Mouse (Mus musculus) urinary bladder, postnatal 4 days (tissue): ENCODE data around the gene Sema4a.

Experiments
- DNase-seq, 2 experiments: peaks; one replicate each; pipeline ENCODE4 v3.0.0; 2021 to 2022; ENCODE audit warnings: low spot score in 2 of 2

The Sema4a gene

DNA sequence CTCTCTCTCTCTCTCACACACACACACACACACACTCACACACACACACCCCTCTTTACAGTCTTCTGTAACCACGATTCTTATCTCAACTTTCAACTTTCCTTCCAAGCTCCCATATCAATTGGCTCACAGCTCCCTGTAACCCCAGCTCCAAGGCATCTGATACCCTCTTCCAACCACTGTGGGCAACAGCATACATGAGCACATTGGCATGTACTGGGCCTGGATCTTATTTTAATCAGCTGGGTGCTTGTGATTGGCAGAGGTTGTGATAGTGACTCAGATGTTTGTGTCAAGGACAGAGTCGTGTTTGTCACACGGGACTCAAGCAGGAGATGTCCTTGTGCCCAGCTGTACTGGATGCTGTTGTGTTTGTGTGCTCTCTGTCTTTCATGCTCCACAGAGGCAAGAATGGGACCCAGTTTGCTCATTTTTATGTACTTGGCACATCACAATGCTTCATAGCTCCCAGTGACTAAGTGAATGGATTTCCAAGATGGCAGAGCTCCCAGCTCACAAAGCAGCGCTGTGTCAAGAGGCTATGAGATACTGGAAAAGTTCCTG, 33.6 kb downstream of the Sema4a start:
- no peak for DNase-seq

DNA sequence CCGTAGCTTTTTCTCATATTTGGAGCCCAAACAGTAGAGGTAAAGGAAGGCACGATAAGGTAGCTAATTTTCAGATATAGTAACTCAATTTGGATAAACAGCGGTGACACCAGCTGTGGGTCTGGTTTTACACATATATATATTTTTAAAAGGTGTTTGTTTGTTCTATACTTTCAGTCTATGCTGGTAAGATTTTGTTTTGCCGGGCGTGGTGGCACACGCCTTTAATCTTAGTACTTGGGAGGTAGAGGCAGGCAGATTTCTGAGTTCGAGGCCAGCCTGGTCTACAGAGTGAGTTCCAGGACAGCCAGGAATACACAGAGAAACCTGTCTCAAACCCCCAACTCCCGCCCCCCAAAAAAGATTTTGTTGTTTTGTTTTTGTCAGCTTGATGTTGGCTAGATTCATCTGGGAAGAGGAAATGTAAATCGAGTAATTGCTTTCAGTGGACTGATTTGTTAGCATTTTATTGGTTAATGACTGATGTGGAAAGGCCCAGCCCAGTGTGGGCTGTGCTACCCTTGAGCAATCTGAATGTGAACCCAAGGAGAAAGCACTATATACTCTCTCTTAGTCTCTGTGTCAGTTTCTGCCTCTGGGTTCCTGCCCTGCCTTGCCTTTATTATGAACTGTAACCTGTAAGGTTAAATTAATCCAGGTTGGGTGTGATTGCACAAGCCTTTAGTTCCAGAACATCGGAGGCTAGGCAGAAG, 35.1 kb downstream of the Sema4a start:
- DNase-seq, result no peak

DNA sequence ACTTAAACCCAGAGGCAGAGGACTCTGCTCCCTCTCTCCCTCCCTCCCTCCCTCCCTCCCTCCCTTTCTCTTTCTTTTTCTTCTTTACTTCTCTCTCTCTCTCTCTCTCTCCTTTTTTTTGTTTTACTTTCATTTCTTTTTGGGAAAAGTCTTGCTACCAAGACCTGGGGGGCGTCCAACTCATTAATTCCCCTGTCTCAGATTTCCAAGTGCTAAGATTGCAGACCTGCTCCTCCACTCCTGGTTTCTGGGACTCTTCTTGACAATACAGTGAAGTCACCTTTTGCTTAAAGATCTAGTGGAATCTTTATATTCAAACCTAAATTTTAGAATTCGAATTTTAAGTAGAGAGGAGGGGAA, 35.7 kb downstream of the Sema4a start:
- DNase-seq, result no peak

DNA sequence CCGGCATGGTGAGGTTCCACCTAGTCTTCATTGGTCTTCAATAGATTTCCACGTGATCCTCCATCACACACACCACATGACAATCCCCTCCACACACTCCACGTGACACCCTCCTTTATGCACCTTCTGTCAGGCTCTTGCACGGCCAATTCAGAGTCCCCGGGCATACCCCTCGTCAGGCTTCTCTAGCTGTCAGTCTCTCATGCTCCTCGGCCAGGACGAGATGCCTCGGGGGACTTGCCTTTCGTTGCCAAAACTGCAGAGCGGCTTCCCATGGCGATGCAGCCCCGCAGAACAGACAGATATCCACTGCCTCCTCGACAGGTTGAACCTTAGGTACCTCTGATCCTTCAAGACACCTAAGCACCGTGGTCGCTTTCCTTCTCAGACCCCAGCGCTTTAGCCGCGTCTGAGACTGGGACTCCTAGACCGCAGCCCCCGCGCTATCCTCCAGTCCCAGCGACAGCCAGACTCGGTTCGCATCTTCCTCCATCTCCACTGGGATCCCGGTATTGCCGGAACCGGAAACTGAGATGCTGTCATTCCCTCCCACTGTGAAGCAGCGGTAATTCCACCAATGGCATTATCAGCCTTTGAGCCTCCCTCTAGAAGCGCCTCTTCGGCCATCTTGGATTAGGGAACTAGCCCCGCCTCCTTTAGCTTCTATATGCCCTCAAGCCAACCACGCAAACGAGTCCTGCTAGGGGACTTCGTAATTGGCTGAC, 36.2 kb downstream of the Sema4a start, which contains the start of gene Slc25a44:
Slc25a44 (minus strand) TSS at position 535 of the 725 bp plus-strand sequence.
- peak; percentile 89 to 93 for DNase-seq

DNA sequence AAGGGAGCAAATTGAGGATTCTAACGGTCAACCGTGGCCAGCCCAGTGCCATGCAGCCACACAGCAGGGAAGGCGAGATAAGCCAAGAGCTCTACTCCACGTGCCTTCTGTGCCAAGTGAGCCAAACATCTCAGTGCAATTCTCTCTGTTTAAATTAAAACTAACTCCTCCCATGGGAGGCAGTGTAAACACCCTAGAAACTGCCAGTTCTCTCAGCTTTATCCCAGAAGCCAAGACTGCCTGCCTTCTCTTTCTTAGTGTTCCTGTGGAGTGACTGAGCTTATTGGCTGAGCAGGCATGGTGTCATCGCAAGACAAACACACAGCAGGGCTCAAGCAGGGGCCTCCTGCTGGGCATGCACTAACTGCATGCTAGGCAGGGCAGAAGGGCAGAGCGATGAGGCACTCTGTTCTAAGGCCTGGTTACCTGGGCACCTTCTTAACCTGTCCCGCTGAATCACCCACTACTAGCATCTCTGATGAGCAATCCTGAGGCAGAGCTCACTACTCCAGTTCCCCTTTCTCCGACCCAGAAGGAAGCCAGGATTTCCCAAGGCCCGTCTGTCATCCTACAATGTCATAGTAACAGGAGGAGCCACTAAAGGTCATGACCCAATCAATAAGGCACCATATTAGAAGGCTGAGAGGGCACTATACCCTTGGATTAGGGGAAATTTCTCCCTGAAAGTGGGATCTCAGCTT, 38.8 kb downstream of the Sema4a start:
- DNase-seq, result no peak

DNA sequence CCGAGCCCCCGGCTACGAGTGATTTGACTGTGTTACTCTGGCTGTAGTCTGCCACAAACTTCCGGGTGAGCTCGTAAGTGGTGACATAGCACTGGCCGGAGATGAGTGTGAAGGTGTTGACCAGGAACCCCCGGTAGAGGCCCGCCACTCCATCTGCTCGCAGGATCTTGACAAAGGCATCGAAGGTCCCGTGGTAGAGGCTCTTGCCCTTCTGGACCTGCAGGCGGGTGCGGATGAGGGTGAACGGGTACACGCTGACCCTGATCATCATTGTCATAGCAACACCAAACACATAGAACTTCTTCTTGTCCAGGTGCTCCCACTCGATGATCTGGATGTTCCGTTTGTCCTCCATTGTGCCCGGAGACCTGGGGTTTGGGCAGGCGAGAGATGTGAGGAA, 40.2 kb downstream of the Sema4a start:
- no peak for DNase-seq

DNA sequence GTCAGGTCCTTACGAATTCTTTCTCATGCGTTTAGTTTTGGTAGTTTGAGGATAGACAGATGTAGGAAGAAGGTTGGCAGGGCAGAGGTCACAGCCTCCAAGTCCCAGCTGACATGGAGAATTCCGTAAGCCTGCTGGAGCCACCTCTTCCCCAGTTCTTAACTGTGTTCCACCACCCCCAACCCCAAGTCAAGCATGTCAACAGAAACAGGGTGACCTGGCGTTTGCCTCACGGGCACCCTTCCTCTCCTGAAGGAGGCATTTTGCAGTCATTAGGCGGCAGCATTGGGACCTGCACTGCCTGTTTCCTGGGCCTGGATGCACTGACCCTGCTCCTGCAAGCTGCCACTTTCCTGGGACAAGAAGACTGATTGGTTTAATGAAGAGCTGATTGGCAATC, 43.0 kb downstream of the Sema4a start:
- DNase-seq, result no peak

DNA sequence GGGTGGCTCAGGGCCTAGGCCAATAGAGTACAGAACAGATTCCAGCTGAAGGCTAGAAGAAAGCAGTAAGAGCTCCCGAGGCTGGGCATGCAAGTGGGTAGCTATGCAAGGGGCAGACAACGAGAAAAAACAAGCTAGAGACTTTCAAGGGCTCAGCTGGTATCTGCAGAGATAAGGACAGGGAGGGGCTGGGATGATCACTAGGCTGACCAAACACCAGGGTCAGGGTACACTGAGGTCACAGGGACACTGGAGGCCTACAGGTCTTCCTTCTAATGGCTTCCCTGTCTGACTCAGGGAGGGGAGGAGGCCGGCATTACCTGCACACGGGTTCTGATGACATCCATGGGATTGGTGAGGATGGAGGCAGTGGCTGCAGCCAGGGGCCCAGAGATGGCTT, 45.3 kb downstream of the Sema4a start:
- DNase-seq, result no peak

DNA sequence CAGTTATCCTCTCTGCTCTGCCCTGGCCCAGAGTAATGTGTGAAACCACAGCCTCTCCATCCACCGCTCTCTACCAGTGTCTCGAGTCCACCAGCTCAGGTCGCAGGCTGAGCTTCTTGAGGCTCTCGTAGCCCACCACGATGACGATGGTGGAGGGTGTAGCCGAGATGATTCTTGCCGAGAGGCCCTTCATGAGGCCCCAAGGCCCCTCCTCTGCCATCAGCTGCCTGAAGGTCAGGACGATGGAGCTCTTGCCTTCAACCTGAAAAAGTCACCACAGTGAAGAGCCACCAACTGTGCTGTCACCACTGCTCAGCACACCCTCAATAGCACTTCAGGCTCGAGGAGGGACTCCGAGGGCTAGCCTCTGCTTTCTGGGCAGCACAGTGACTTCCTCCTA, 48.3 kb downstream of the Sema4a start:
- no peak for DNase-seq

DNA sequence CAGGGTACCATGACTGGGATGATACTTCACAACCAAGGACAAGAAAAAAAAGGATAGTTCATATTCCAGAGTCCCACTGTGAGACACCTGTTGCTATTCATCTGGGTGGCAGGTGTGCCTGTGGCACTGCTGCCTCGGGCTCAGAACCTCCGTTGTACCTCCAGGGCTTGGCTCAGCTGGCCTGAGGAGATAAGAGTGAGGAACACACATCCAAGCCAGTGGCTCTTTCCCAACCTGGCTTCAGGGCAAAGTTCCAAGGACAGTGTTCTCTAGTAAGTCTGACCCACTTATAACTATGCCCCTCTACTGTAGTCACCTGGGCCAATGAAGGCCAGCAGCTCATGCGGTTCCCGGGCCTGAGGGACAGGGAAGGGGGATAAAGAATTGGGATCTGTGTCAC, 49.3 kb downstream of the Sema4a start:
- DNase-seq, result no peak

DNA sequence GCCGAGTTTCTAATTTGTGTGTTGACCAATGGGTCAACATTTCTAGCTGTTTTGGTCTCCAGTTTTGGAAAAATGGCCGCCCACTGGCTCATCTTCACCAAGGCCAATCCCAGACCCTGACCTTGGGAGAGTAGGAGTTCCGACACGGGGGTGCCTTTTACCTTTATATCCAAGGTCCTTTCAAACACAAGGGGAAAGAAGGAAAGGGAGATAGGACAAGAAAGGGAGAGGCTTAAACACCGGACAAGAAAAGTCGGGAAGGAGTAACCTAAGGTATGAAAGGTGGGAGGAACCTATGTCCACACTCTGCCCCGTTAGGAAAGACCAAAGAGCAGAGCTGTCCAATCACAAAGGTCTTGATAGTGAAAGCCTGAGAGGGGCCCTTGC, 50.3 kb downstream of the Sema4a start:
- no peak for DNase-seq

DNA sequence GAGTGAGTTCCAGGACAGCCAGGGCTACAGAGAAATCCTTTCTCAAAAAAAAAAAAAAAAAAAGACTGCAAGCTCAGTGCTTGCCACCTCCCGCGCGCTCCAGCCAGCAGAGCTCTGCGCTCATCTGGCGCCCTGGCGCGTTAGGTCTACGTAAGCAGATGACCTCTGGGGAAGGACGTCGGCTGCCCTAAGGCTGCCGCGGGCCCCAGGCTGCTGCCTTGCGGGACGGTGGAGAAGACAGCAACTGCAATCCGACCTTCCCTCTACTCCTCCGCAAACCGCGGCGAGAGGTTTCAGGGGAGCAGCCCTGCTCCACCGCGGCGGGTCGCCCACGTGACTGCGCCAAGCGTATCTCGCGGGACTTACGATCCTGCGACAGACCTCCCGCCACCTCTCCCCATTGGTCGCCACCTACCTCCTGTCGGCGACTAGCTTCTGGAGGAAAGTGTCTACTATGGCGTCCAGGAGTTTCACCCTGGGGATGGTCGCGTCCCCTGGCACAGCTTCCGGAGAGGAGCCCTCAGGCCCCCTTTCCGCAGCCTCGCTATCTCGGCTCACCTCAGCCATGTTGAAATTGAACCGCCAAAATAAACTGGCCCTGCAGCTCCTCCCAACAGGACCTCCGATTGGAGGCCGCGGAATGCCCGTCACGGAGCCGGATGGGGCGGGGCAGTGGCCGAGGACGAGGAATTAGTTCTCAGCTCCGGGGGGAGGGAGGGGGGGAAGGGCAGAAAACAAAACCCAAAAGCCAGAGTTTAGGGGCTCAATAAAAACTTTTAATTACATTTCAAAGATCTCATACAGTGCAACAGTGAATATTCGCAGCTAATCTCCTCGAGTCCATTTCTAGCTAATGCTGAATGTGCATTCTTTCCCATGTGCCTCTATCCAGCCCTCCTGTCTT, 51.0 kb downstream of the Sema4a start, which contains the start of gene Pmf1:
Pmf1 (minus strand) TSS at position 591 of the 904 bp plus-strand sequence.
- DNase-seq, result peak; percentile 90 to 92

DNA sequence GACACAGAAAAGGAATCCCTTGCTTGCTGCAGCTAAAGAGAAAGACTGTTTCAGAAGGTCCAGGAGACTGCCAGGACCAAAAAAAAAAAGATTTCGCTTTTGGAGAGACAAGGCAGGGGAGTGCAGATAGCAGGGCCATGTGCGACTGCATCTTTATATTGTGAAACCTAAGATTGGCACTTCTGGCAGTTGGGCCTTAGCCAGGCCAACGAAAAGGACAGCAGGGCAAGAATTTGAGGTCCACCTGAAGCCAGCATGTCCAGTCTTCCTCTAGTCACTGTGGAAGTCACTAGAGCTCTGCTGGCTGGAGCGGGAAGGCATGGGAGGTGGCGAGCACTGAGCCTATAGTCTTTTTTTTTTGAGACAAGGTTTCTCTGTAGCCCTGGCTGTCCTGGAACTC, 52.0 kb downstream of the Sema4a start:
- no peak for DNase-seq

DNA sequence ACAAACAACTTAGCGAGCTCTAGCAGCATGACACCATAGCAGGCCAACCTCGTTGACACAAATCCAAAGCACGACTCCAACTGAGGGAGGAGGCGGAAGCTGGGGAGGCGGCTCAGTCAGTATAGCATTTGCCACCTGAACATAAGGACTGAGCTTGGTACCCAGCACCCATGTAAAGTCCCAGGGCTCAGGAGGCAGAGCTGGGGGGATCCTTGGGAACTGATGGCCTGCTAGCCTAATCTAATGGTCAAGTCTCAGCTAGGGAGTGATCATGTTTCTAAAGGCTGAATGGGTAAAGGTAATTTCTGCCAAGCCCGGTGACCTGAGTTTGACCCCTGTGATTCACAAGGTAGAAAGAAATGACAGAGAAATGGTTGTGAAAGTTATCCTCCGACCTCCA, 53.5 kb downstream of the Sema4a start:
- no peak for DNase-seq

DNA sequence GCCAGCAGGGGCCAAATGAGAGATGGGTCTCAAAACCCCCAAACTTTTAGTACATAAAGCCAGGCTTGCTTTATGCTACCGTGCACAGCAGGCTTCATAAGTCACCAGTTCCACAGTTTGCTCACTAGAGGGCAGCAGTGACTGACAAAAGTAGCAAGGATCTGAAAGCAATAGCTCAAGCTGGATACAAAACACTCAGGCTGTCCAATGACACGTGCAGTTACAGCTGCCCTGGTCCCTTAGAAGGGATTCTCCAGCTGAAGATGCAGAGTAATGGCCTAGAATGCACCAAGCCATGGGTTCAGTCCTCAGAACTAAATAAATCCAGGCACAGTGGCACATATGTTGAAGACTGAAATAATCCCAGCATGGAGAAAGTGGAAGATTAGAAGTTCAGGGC, 53.9 kb downstream of the Sema4a start:
- DNase-seq, result no peak

DNA sequence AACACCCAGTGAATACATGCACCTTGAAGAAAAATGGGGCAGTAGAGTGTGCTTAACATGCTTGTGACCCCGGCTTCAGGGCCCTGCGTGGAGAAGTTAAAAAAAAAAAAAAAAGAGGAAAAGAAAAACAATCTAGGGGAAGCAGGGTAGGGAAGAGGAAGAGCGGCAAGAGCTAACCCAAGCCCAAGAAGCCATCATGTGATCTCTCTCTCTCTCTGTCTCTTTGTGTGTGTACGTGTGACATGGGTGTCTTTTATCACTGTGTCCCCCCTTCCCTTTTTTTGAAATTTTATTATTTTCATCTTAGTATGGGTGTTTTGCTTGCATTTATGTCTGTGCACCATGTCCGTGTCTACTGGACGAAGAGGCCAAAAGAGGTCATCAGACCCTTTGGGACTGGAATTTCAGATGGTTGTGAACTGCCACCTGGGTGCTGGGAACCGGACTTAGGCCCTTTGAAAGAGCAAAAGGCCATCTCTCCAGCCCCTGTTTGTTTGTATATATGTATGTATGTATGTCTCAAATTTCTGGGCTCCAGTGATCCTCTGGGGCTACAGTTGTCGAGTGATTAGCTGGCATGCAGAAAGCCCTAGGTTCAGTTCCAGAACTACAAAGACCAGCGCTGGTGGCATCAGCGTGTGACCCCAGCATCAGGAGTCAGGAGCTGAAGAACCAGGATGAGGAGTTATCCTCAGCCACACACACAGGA, 57.3 kb downstream of the Sema4a start:
- DNase-seq, result no peak

DNA sequence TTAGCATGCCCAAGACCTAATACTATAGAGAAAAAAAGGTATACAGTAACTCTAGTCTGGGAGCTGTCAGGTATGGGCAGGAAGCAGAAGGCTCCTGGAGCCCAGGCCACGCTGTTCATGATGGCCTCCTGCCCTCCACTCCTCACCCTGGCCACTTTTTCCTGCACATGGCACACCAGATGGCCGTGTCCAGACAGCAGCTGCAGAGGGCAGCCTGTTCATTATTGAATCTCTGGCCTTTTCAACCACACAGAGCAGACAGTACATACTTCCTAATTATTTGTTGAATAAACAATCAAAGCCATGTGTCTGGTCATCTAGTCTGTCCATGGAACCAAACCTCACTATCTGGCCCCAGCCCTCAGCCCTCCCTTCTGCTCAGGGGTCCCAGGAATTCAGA, 62.3 kb downstream of the Sema4a start:
- DNase-seq, result no peak

DNA sequence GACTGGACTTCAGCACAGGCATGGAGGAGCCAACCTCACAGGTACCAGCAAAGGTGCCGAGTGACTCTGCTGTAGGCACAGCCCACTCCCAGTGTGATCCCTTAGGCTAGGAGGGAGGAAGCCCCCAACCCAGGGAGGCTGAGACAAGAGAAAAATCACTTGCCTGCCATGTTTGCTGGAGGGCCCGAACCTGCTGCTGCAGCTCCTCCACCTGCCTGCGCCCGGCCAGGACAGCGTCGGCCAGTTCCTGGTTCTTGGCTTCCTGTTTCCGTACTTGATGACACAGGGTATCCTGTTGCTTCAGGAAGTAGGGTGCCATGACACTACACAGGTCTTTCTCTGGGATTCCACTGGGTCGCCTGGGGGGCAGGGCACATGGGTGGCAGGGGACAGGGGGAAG, 65.2 kb downstream of the Sema4a start:
- no peak for DNase-seq

DNA sequence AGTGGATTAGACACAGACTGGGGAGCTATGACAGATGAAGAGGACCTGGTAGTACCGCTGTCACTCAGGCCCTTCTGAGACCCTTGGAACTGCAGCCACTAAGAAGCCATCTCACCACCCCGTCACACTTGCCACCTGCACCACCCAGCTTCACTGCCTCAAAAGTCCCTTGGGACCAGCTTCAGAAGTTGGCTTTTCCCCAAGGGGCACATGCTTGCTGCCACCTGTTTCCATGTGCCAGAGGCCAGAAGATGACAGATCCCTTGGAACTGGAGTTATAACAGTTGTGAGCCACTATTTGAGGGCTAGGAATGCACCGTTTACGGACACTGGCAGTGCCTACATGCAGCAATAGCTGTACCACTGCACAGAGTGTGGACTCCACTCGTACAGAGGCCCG, 65.7 kb downstream of the Sema4a start:
- DNase-seq, result peak in 1 of 2 experiments; percentile 34

DNA sequence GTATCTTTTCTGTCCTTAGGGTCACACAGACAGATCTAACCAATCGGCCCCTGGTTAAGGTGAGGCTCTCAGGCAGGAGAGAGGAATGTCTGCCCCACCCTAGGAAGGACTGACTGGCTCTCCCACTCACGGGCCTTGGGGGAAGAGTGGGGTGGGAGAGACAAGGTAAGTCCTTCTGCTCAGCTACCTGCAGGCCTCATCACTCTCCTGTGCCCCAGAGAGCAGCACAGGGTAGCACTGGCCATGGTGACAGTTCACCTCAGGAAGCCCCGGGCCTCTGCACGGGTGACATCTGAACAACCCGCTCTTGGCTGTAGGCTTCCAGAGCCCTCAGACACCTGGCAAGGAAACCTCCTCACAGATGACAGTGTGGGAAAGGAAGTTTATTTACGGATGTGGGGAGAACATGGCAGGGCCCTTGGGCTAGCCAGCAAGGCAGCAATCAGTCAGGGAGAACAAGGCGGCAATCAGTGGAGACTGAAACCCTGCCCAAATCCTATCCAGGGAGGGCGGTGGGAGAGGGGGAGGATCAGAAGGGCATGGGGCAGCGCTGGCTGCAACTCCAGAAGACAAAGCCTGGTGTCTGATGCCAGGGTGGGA, 67.1 kb downstream of the Sema4a start:
- DNase-seq, result peak in 1 of 2 experiments; percentile 51
